Mouse (Mus musculus): ENCODE measurements around the gene Arrdc1.
A peak's percentile ranks its signal among the peaks of the same experiment; 100 is the strongest.

The Arrdc1 gene

DNA sequence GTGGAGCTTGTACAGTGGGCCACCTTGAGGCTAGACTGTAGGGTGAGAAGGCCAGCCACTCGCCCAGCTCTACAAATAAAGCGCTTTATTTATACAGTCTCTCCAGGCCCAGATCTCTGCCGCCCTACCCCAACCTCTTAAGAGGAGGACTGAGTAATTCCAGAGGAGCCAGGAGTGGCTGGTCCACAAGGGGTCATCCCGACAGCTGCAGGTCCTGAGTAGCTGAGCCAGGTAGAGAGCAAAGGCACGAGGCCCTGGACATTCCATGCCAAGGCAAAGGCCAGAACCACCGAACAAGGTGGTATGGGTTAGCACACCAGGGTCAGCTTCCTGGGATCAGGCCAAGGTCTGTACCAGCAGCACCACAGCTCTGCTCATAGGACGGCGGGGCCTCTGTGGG lies 9.8 kb downstream of the Arrdc1 start:
- DNase-seq (ENCODE audit: extremely low spot score, low read depth, low spot score): no peak

GRCm38 (mm10) chr2:24923561-24923960 lies 11.5 kb downstream of the Arrdc1 start:
- no peak for DNase-seq (ENCODE audit: extremely low spot score, low read depth, low spot score)

- DNase-seq (ENCODE audit: extremely low spot score, low read depth, low spot score): no peak
These were observed 15.2 kb downstream of the Arrdc1 start for GRCm38 (mm10) chr2:24919839-24920175.

GRCm38 (mm10) chr2:24918930-24919838 lies 15.9 kb downstream of the Arrdc1 start, which contains the start of gene Ehmt1:
Gene Ehmt1, minus strand, starts transcription at chr2:24919614.
- DNase-seq (ENCODE audit: extremely low spot score, low read depth, low spot score): peak; percentile 68

DNA sequence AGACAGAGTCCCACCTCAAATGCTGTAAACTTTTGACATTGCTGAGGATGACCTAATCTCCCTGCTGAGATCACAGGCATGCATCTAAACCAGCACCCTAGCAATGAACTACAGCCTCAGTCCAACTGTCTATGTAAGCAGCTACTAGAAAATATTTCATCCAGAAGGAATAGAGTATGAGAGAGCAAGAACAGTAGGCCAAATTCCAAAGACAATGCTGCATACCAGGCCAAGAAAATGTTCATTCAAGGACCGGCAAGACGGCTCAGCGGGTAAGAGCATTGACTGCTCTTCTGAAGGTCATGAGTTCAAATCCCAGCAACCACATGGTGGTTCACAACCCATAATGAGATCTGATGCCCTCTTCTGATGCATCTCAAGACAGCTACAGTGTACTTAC lies 20.3 kb downstream of the Arrdc1 start:
- DNase-seq (ENCODE audit: extremely low spot score, low read depth, low spot score): no peak

DNA sequence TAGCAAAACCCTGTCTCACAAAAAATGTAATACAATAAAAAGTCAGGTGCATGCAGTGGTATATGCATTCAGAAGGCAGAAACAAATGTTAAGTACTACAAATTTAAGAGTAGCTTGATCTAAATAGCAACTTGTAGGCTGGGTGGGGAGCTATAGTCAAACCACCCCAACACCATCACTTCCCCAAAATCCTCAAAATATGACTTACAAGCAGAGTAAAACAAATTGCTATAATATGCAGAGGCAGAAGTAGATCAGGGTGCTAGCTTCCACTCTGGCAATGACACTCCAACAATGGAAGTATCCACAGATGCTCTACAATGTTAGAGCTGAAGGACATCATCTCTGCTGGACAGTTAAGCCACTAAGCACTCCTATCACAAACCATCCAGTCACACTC lies 22.5 kb downstream of the Arrdc1 start:
- DNase-seq (ENCODE audit: extremely low spot score, low read depth, low spot score): no peak

- no peak for DNase-seq (ENCODE audit: extremely low spot score, low read depth, low spot score)
These were observed 22.9 kb downstream of the Arrdc1 start for GRCm38 (mm10) chr2:24912189-24912588.

DNA sequence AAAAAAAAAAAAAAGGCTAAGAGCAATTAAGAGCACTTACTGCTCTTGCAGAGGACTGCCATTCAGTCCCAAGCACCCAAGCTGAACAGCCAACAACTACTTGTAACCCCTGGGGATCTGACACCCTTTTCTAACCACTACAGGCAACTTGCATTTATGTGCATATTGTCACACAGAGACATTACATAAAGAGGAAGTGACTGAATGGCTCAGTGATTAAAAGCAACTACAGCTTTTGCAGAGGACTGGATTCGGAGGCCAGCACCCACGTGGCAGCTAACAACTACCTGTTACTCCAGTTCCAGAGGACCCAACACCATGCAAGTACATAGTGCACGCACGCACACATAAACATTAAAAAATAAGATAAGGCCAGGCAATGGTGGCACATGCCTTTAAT lies 24.6 kb downstream of the Arrdc1 start:
- DNase-seq (ENCODE audit: extremely low spot score, low read depth, low spot score): no peak

GRCm38 (mm10) chr2:24905653-24906155 lies 29.3 kb downstream of the Arrdc1 start:
- no peak for DNase-seq (ENCODE audit: extremely low spot score, low read depth, low spot score)

DNA sequence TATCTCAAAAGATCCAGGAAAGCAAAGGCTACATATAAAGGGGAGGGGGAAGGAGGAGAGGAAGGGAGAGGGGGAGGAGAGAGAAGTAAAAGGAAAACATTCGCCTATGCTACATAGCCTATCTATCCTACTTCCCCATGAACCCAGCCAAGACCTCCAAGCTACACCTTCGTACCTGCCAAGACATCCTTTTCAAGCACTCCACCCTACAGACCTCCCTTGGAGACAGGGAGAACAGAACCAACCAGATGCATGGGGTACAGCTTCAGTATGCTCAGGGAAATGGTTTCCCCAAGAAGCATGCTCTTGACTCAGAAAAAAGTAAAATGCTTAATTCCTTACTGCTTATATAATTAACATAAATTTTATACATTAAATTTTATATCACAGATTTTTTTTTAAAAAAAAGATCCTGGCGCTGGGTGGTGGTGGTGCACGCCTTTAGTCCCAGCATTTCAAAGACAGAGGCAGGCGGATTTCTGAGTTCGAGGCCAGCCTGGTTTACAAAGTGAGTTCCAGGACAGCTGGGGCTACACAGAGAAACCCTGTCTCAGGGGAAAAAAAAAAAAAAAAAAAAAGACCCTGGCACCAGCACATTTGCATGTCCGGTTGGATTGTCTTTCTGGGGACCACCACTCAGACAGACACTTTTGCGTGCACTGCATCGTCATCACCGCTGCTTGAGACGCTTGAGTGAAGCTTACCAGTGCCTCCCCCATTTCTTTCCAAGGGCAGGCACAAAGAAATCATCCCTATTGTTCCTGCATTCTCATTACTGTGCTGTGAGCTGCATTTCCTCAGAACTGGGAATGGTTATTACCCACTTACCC lies 30.0 kb downstream of the Arrdc1 start:
- DNase-seq (ENCODE audit: extremely low spot score, low read depth, low spot score): no peak

DNA sequence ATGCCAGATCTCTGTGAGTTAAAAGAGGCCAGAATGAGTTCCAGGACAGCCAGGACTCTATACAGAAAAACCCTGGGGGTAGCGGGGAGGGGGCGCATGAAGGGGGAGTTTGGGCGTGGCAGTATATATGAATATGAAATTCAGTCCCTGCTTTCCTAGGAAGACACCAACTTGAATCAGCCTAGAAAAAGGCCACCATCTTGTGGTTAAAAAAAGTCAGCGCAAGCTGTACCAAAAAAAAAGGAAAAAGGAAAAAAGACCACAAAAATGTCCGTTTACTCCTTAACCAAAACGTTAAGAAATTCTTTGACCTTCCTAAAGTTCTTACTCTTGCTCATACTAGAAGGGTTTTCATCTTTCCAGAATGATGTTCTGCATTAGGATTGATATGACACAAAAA lies 32.1 kb downstream of the Arrdc1 start:
- DNase-seq (ENCODE audit: extremely low spot score, low read depth, low spot score): no peak

DNA sequence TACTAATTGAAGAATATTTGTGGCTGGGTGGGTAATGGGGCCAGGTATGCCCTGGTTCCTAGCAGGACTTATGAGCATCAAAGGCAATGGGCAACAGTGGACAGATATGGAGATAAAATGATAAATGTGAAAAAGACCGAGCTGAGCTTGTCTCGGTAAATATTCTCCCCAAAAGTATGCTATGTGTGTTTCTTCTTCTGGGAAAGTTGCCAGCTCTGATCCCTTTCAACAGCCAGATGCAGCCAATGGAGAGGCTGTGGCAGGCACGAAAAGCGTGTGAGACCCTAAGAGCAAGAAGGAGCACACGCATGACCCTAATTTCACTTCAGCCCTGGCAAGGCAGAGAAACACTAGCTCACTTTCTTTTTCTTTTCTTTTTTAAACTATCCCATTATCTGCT lies 34.0 kb downstream of the Arrdc1 start:
- DNase-seq (ENCODE audit: extremely low spot score, low read depth, low spot score): no peak

DNA sequence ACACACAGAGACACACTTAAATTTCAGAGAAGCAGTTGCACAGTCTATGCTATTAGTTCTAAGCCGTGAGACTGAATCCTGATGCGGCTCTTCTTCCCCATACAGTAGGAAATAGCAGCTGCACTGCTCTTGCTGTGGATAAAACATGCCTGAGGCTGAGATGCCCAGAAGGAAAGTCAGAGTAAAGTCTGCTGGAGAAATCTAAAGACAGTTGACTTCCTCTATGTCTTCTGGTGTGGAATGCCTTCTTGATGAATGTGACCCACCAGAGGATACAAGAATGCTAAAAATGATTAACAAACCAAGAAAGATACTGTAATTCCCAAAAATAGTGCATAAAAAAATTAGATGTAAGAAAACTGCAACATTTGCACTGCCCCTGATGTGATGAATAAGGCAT lies 35.8 kb downstream of the Arrdc1 start:
- DNase-seq (ENCODE audit: extremely low spot score, low read depth, low spot score): no peak

- no peak for DNase-seq (ENCODE audit: extremely low spot score, low read depth, low spot score)
These were observed 38.3 kb downstream of the Arrdc1 start for GRCm38 (mm10) chr2:24896761-24897160.

- DNase-seq (ENCODE audit: extremely low spot score, low read depth, low spot score): no peak
These were observed 40.8 kb downstream of the Arrdc1 start for GRCm38 (mm10) chr2:24894211-24894610.

GRCm38 (mm10) chr2:24892318-24892717 lies 42.7 kb downstream of the Arrdc1 start:
- no peak for DNase-seq (ENCODE audit: extremely low spot score, low read depth, low spot score)

GRCm38 (mm10) chr2:24890541-24891447 lies 44.3 kb downstream of the Arrdc1 start:
- no peak for DNase-seq (ENCODE audit: extremely low spot score, low read depth, low spot score)

- no peak for DNase-seq (ENCODE audit: extremely low spot score, low read depth, low spot score)
These were observed 46.2 kb downstream of the Arrdc1 start for GRCm38 (mm10) chr2:24888895-24889294.

GRCm38 (mm10) chr2:24880686-24881085 lies 54.4 kb downstream of the Arrdc1 start:
- DNase-seq (ENCODE audit: extremely low spot score, low read depth, low spot score): no peak
